Mouse (Mus musculus): Measurements from ENCODE around the gene Slc6a9.

DNA sequence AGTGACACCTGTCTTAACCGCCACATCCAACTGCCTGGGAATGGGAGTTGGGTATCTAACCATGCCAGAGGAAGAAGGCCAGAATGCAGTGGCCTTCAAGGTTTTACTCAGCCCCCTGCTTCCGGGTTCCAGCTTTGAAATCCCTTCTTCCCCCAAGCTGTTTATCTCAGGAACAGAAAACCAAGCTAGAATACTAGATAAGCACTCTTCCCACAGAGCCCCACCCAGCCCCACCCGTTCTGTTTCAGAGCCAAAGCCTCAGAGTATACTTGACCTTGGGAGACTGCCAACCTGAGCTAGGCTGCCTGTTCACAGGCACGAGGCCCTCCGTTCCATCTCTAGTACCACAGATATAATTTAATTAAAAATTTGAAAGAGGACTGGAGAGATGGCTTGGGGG, 27.3 kb upstream of the Slc6a9 start:
- TF ChIP-seq POLR2A (IDR thresholded peaks at IDR 0.05; ENCODE audit: borderline replicate concordance, control insufficient read depth, low read depth, low read length) (no peak), CTCF (IDR thresholded peaks at IDR 0.05; ENCODE audit: control insufficient read depth, insufficient read depth, low read length) (no peak)
